Mouse (Mus musculus): Measurements from ENCODE around the gene Defb41.

- TF ChIP-seq CTCF (IDR thresholded peaks at IDR 0.05) = no peak
- TF ChIP-seq EP300 (IDR thresholded peaks at IDR 0.05; ENCODE audit: insufficient read depth, low read depth, low read length) = no peak
- TF ChIP-seq POLR2A (IDR thresholded peaks at IDR 0.05; ENCODE audit: insufficient read depth, low read depth, low read length) = no peak
These were observed 6.2 kb upstream of the Defb41 start for GRCm38 (mm10) chr1:18271095-18271494.

All from heart, adult 2 months (tissue).